Mouse (Mus musculus) ES-E14 (cell line): ENCODE data around the gene Hoxa3.

Experiments
- CHD2 ChIP-seq: IDR thresholded peaks from 2 replicates; pipeline ENCODE4 v1.6.1; 2014; ENCODE audit warnings: mild to moderate bottlenecking, low read depth, low read length, inconsistent platforms
- HCFC1 ChIP-seq: IDR thresholded peaks from 2 replicates; pipeline ENCODE4 v1.6.1; 2012; ENCODE audit warnings: low read length, inconsistent platforms, borderline replicate concordance; ENCODE audit not compliant: insufficient read depth
- MAFK ChIP-seq: IDR thresholded peaks from 2 replicates; pipeline ENCODE4 v1.6.1; 2014; ENCODE audit warnings: mild to moderate bottlenecking, low read depth, low read length, inconsistent platforms; ENCODE audit not compliant: insufficient read depth
- ZNF384 ChIP-seq: IDR thresholded peaks from 2 replicates; pipeline ENCODE4 v1.6.1; 2012; ENCODE audit warnings: low read depth, low read length, inconsistent platforms

DNA sequence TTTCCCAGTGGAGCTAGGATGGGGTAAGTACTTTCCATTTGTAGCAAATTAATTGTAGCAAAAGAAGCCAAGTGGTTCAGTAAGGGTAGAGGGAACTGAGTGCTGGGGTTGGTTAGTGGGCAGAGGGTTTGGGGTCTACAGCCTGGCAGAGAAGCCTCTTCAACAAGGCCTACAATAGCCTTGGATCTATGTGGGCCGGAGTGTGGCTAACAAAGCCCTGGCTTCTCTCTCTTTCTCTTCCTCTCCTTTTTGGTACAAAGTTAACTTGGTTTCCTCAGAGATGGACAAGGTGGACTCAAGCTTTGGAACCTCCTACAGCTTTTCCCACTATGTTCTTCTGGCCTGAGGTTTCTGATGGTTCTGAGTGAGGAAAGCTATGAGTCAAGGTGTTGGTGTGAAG is 11.9 kb downstream of the Hoxa3 start:
- TF ChIP-seq ZNF384 (no peak), HCFC1 (no peak), MAFK (no peak), CHD2 (no peak)
